Mouse (Mus musculus) R1 (cell line): Measurements from ENCODE around the gene Adcy5.
A peak's percentile ranks its signal among the peaks of the same experiment; 100 is the strongest.

Experiments
- DNase-seq: peaks from one replicate; pipeline ENCODE4 v3.0.0-alpha.2; 2018; ENCODE audit warnings: low read depth, low spot score

Gene Adcy5

GRCm38 (mm10) chr16:35316856-35317264, 162.2 kb downstream of the Adcy5 start:
- DNase-seq = no peak

GRCm38 (mm10) chr16:35317460-35317859, 162.8 kb downstream of the Adcy5 start:
- DNase-seq = no peak

- no peak for DNase-seq
Observed at GRCm38 (mm10) chr16:35318397-35318796, 163.7 kb downstream of the Adcy5 start.

DNA sequence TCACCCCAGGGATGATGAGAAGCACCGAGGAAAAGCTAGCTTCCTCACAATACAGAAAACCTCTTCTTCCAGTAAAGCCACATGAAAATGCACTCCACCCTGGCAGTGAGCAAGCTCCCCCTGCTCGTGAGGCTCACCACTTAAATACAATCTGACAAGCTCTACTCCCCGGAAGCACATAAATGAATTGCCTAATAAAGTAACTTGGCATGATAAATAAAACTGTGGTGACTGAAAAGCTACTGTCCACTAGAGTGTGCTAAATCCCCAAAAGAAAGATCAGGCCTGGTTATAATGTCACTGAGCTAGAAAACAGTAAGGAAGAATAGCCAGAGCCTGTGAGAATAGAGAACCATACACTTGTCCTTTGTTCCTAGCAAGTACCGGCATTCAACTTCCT, 164.7 kb downstream of the Adcy5 start:
- peak; percentile 35 for DNase-seq

DNA sequence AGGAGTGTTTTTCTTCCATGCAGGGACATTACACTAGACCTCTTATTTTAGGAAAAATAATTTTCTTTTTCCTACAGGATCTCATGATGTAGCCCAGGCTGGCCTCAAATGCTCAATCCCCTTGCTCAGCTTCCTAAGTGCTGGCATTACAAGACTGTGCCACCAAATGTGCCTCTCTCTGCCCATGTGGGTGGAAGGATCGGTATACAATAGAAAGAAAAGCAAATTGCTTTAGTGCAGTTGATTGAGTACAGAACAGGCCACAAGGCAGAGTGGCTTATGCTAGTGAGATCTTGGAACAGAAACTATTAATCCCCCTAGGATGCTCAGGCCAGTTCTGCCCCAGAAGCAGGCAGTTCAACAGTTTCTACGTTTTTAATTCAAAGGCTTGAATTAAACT, 165.1 kb downstream of the Adcy5 start:
- DNase-seq = no peak

- DNase-seq = no peak
Observed at GRCm38 (mm10) chr16:35330451-35330850, 175.8 kb downstream of the Adcy5 start.
